ENCODE assay signal across 8 mouse cellular contexts in genomic region chr14:61688666-61689065, GRCm38 (mm10).
A peak's percentile ranks its signal among the peaks of the same experiment; 100 is the strongest.
DNase-seq lines count a peak whose midpoint lies in the region; ATAC-seq lines count a peak whose summit lies in the region.

No protein-coding gene starts in this region.

- ATAC-seq in kidney, embryonic 16.5 days (ENCODE audit: low FRiP score, low TSS enrichment): no peak
- no peak for ATAC-seq in midbrain, embryonic 13.5 days

- H3K4me1 ChIP-seq in kidney, embryonic 16.5 days (ENCODE audit: insufficient read depth, low read length): peaks cover 18% of the 10 kb centered on the region
- H3K4me1 ChIP-seq in midbrain, embryonic 13.5 days (replicated peaks): peaks cover 36% of the 10 kb centered on the region

- H3K27me3 ChIP-seq in kidney, embryonic 16.5 days (ENCODE audit: insufficient read depth, low read length): peaks cover 47% of the 10 kb centered on the region
- peaks cover 75% of the 10 kb centered on the region for H3K27me3 ChIP-seq in midbrain, embryonic 13.5 days

- H3K36me3 ChIP-seq in kidney, embryonic 16.5 days (ENCODE audit: insufficient read depth, low read length): no peaks in the 10 kb centered on the region
- no peaks in the 10 kb centered on the region for H3K36me3 ChIP-seq in midbrain, embryonic 13.5 days

- H3K27ac ChIP-seq in kidney, embryonic 16.5 days (ENCODE audit: low read length): no peak overlapping the region
- H3K27ac ChIP-seq in midbrain, embryonic 13.5 days: no peak overlapping the region

- H3K9ac ChIP-seq in kidney, embryonic 16.5 days (replicated peaks; ENCODE audit: low read length): no peak overlapping the region
- H3K9ac ChIP-seq in midbrain, embryonic 13.5 days (replicated peaks): no peak overlapping the region

- no peak for DNase-seq in kidney, postnatal 10 days
- DNase-seq in embryo, embryonic 9.5 days (ENCODE audit: extremely low spot score): peak; percentile 31
- DNase-seq in heart, postnatal 36 days: peak; percentile 18 to 32
- no peak for DNase-seq in cerebellum, adult 9-11 months
- no peak for DNase-seq in left cerebral cortex, adult 18-20 months (ENCODE audit: low spot score in 2 of 2)
- no peak for DNase-seq in cerebellum, adult 11 months

- H3K4me3 ChIP-seq in kidney, embryonic 16.5 days (ENCODE audit: low read length): peak overlapping the region; percentile 33
- peak overlapping the region; percentile 17; the same call in 1 of the 2 replicates for H3K4me3 ChIP-seq in midbrain, embryonic 13.5 days (replicated peaks)

- peak overlapping the region; percentile 49 for H3K4me2 ChIP-seq in kidney, embryonic 16.5 days (replicated peaks; ENCODE audit: low read depth, low read length)
- H3K4me2 ChIP-seq in midbrain, embryonic 13.5 days (replicated peaks): no peak overlapping the region

- H3K9me3 ChIP-seq in kidney, embryonic 16.5 days (ENCODE audit: low read length): no peaks in the 10 kb centered on the region
- no peaks in the 10 kb centered on the region for H3K9me3 ChIP-seq in midbrain, embryonic 13.5 days

- intact Hi-C loops in heart, postnatal 36 days (cut with DNase I): loop anchor here (5.0 to 10.0 kb wide), 4 partner anchors 49 to 356 kb away; partner anchors contain the start of gene Trim13

- WGBS in kidney, embryonic 16.5 days: 2% methylated on average over 9 of the region's 9 CpGs
- WGBS in midbrain, embryonic 13.5 days: 2% methylated on average over 9 of the region's 9 CpGs

Comparison
In these comparisons a context has a peak if more than half of its experiments do, and no peak if none do; other contexts are left out.
1. DNase-seq: peak in embryo, embryonic 9.5 days (single experiment) and heart, postnatal 36 days (2 of 2); none in kidney, postnatal 10 days (single experiment), cerebellum, adult 9-11 months (single experiment), left cerebral cortex, adult 18-20 months (0 of 2) and cerebellum, adult 11 months (single experiment).